Mouse (Mus musculus) myocyte (in vitro differentiated cells): ENCODE measurements around the gene Cul9.

Experiments
- CEBPB ChIP-seq: IDR thresholded peaks from 2 replicates; pipeline ENCODE4 v1.6.1; 2011; ENCODE audit warnings: mild to moderate bottlenecking, moderate library complexity; ENCODE audit not compliant: poor library complexity, insufficient read depth, severe bottlenecking
- E2F4 ChIP-seq: IDR thresholded peaks from one replicate; pipeline ENCODE4 v1.6.1; 2011; ENCODE audit warnings: mild to moderate bottlenecking, control low read depth, moderate library complexity; ENCODE audit not compliant: insufficient read depth
- MAX ChIP-seq: IDR thresholded peaks from one replicate; pipeline ENCODE4 v1.6.1; 2011; ENCODE audit warnings: low read depth, mild to moderate bottlenecking, control low read depth
- POLR2A ChIP-seq: IDR thresholded peaks from one replicate; pipeline ENCODE4 v1.6.1; 2011; ENCODE audit warnings: low read depth, mild to moderate bottlenecking, control low read depth, moderate library complexity; ENCODE audit not compliant: insufficient read length
- POLR2AphosphoS2 ChIP-seq: IDR thresholded peaks from one replicate; pipeline ENCODE4 v1.6.1; 2011; ENCODE audit warnings: low read depth, control low read depth; ENCODE audit not compliant: insufficient read length
- USF1 ChIP-seq: IDR thresholded peaks from one replicate; pipeline ENCODE4 v1.6.1; 2011; ENCODE audit warnings: low read depth, mild to moderate bottlenecking, control low read depth, moderate library complexity

DNA sequence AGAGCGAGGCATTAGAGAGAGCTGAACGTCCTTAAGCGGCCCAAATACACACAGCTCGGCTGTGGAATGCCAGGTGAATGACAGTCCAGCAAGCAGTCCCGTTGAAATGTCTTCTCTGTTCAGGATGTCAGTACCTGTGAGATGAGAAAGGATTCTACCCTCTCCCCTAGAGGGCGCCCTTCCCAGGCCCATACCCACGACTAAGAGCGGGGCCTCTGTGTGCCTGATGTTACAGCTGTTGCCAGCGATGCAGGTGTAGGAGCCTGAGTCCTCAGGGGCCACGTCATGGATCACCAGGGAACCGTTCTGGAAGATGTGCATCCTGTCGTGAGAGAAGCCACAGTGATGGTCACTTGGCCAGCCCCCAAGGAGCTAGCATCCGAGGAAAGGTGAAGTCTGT lies 29.9 kb upstream of the Cul9 start:
- TF ChIP-seq POLR2A (no peak), E2F4 (no peak), MAX (no peak), POLR2AphosphoS2 (no peak), USF1 (no peak), CEBPB (no peak)
